In the genomic region with DNA sequence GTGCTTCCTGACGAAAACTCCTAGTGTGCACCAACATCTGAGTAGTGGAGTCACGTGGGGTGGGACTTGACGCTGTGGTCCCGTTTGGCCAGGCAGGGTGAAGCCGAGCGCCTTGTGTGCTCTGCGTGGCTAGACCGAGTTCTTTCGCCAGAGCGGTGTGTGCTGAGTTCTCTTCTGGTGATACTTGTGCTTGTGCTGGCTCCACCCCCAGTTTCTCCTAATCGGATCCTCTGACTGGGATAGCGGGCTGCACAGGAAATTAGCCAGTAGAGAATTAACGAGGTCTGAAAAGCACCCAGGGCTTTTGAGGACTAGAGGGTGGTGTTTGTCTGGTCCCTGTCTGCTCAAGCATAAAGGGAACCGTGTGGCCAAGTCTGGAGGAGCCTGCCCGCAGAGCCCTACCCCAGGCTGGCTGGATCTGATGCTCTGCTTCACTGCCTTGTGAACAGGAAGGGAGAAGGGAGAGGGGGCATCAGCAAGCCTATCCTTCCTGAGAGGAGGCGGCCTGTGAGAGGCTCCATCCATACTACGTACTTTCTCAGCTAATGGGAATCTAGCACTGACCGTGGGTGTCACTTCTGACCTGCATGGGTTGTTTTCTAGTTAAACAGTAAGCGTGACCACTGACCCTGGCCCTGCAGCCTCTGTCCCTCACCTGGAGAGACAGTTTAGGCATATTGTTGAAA, we compare ENCODE assay signal across 8 mouse cellular contexts. TPM values are rescaled to one million over a fixed set of nuclear protein-coding genes. Genes with fewer than 3 reads are reported as not detected.
DNase-seq lines count a peak whose midpoint lies in the region; ATAC-seq lines count a peak whose summit lies in the region.

No protein-coding gene starts in this region.

- H3K36me3 ChIP-seq in embryonic facial prominence, embryonic 10.5 days (replicated peaks): no peaks in the 10 kb centered on the region
- no peaks in the 10 kb centered on the region for H3K36me3 ChIP-seq in midbrain, embryonic 14.5 days (ENCODE audit: control insufficient read depth, insufficient read depth, low read length)

- H3K27ac ChIP-seq in embryonic facial prominence, embryonic 10.5 days (replicated peaks): 0 out of 2 replicates have a peak overlapping the region, but pooled peaks have one; percentile 3
- no peak overlapping the region for H3K27ac ChIP-seq in midbrain, embryonic 14.5 days (replicated peaks; ENCODE audit: low read depth, low read length)

- peak; percentile 49 to 50 for DNase-seq in heart, adult 18-20 months
- no peak for DNase-seq in heart, postnatal 36 days
- no peak for DNase-seq in embryonic facial prominence, embryonic 10.5 days (ENCODE audit: low spot score)
- peak; percentile 84 to 92 for DNase-seq in kidney, adult 8-10 months
- no peak for DNase-seq in midbrain, embryonic 14.5 days
- DNase-seq in ovary, postnatal 10 days (ENCODE audit: low spot score): no peak
- DNase-seq in cerebellum, adult 11-12 months: no peak
- DNase-seq in right cerebral cortex, postnatal 10 days (ENCODE audit: low spot score in 2 of 2): no peak

- intact Hi-C loops in heart, postnatal 36 days (cut with DNase I): no loop called here

- peaks cover 36% of the 10 kb centered on the region for H3K4me1 ChIP-seq in embryonic facial prominence, embryonic 10.5 days
- 0 out of 2 replicates have a peak, but pooled peaks cover 7% of the 10 kb centered on the region for H3K4me1 ChIP-seq in midbrain, embryonic 14.5 days (ENCODE audit: control insufficient read depth, insufficient read depth, low read length)

- ATAC-seq in midbrain, embryonic 14.5 days (ENCODE audit: low FRiP score, low TSS enrichment): no peak

- H3K27me3 ChIP-seq in embryonic facial prominence, embryonic 10.5 days (replicated peaks; ENCODE audit: low read depth, poor library complexity, severe bottlenecking): no peaks in the 10 kb centered on the region; the same call in 1 of the 2 replicates
- no peaks in the 10 kb centered on the region for H3K27me3 ChIP-seq in midbrain, embryonic 14.5 days (ENCODE audit: control insufficient read depth, insufficient read depth, low read length)

- no peak overlapping the region for H3K9ac ChIP-seq in midbrain, embryonic 14.5 days (replicated peaks; ENCODE audit: low read length)

- peak overlapping the region; percentile 10; the same call in 1 of the 2 replicates for H3K4me2 ChIP-seq in midbrain, embryonic 14.5 days (ENCODE audit: low read length)

- H3K9me3 ChIP-seq in embryonic facial prominence, embryonic 10.5 days: no peaks in the 10 kb centered on the region
- H3K9me3 ChIP-seq in midbrain, embryonic 14.5 days (ENCODE audit: control insufficient read depth, low read length): no peaks in the 10 kb centered on the region

- H3K4me3 ChIP-seq in embryonic facial prominence, embryonic 10.5 days: no peak overlapping the region
- no peak overlapping the region for H3K4me3 ChIP-seq in midbrain, embryonic 14.5 days (replicated peaks; ENCODE audit: low read depth, low read length)

- WGBS in embryonic facial prominence, embryonic 10.5 days: 45% methylated on average over 19 of the region's 19 CpGs
- WGBS in midbrain, embryonic 14.5 days: 21% methylated on average over 19 of the region's 19 CpGs

RNA-seq across cellular contexts. Expression of gene Acsl1, which starts 28.7 kb away (rescaled TPM):
- 100 to 1,000 TPM; 940 to 953 TPM for total RNA-seq in heart, adult 18-20 months (2021)
- total RNA-seq in heart, postnatal 36 days (2021): 1,000 to 10,000 TPM in 1 of 2 experiments, 100 to 1,000 TPM in 1; 996 to 1,034 TPM
- polyA plus RNA-seq in embryonic facial prominence, embryonic 10.5 days (2016; fragmentation: Nextera tagmentation; extraction: Ambion mirVana): 8.0 and 8.7 TPM in 2 replicates
- 13.9 and 20.0 TPM in 2 replicates for polyA plus RNA-seq in midbrain, embryonic 14.5 days (2014; fragmentation: Nextera tagmentation; extraction: Ambion mirVana)

RNA-seq across cellular contexts. Expression of gene Cenpu, which starts 52.3 kb away (rescaled TPM):
- total RNA-seq in heart, adult 18-20 months (2021): under 1 TPM; 0.49 to 0.97 TPM
- 1 to 10 TPM; 1.1 to 1.8 TPM for total RNA-seq in heart, postnatal 36 days (2021)
- polyA plus RNA-seq in embryonic facial prominence, embryonic 10.5 days (2016; fragmentation: Nextera tagmentation; extraction: Ambion mirVana): 30.0 and 30.7 TPM in 2 replicates
- polyA plus RNA-seq in midbrain, embryonic 14.5 days (2014; fragmentation: Nextera tagmentation; extraction: Ambion mirVana): 6.8 and 8.6 TPM in 2 replicates

Comparison
In these comparisons a context has a peak if more than half of its experiments do, and no peak if none do; other contexts are left out.
1. DNase-seq: peak in heart, adult 18-20 months (2 of 2) and kidney, adult 8-10 months (2 of 2); none in heart, postnatal 36 days (0 of 2), embryonic facial prominence, embryonic 10.5 days (single experiment), midbrain, embryonic 14.5 days (single experiment), ovary, postnatal 10 days (single experiment), cerebellum, adult 11-12 months (single experiment) and right cerebral cortex, postnatal 10 days (0 of 2).